Mouse (Mus musculus) erythroblast, embryonic 14.5 days (primary cell): ENCODE data around the gene Lonp2.

Source experiments
- GATA1 ChIP-seq: IDR thresholded peaks from 2 replicates; pipeline ENCODE4 v1.6.1; 2012; ENCODE audit warnings: low read length, inconsistent platforms, mixed read lengths
- TAL1 ChIP-seq: IDR thresholded peaks from 3 replicates; pipeline ENCODE4 v1.6.1; 2012; ENCODE audit warnings: low read length, inconsistent platforms, mixed read lengths

- TF ChIP-seq GATA1 (no peak), TAL1 (no peak)
Observed at GRCm38 (mm10) chr8:86702453-86702852, 78.6 kb downstream of the Lonp2 start.
